Mouse (Mus musculus) limb, embryonic 14.5 days (tissue): ENCODE results near the gene Fam163b. TPM values are rescaled to one million over a fixed set of nuclear protein-coding genes. Genes with fewer than 3 reads are reported as not detected.
A peak's percentile ranks its signal among the peaks of the same experiment; 100 is the strongest.

ENCODE experiments used
- ATAC-seq: fragments of 200-750 bp; cut with Nextera tagmentation; 2 replicates; pipeline ENCODE4 v1.8.0; 2017; ENCODE audit warnings: low read depth, moderate number of reproducible peaks, moderate TSS enrichment; ENCODE audit not compliant: low FRiP score
- DNase-seq: peaks from one replicate; pipeline ENCODE4 v3.0.0-alpha.2; 2015; ENCODE audit warnings: low spot score
- H3K27ac ChIP-seq: fragments of 300-500 bp; sonication (generic); replicated peaks from 2 replicates; pipeline ENCODE4 v1.5.1; 2014; ENCODE audit warnings: low read depth, mild to moderate bottlenecking, low read length, moderate library complexity, mixed read lengths
- H3K27me3 ChIP-seq: fragments of 300-500 bp; sonication (generic); 2 replicates; pipeline ENCODE4 v1.6.1; 2014; ENCODE audit warnings: low read length, mixed read lengths; ENCODE audit not compliant: control insufficient read depth, insufficient read depth
- H3K36me3 ChIP-seq: fragments of 300-500 bp; sonication (generic); 2 replicates; pipeline ENCODE4 v1.6.1; 2014; ENCODE audit warnings: mild to moderate bottlenecking, low read length, moderate library complexity, mixed read lengths; ENCODE audit not compliant: control insufficient read depth, insufficient read depth
- H3K4me1 ChIP-seq: fragments of 300-500 bp; sonication (generic); 2 replicates; pipeline ENCODE4 v1.6.1; 2014; ENCODE audit warnings: antibody characterized with exemption, low read length, mixed read lengths; ENCODE audit not compliant: control insufficient read depth, insufficient read depth
- H3K4me2 ChIP-seq: fragments of 300-500 bp; sonication (generic); replicated peaks from 2 replicates; pipeline ENCODE4 v1.6.1; 2014; ENCODE audit warnings: low read depth, mild to moderate bottlenecking, low read length, moderate library complexity; ENCODE audit not compliant: severe bottlenecking
- H3K4me3 ChIP-seq: fragments of 300-500 bp; sonication (generic); replicated peaks from 2 replicates; pipeline ENCODE4 v1.5.1; 2014; ENCODE audit warnings: low read length
- H3K9ac ChIP-seq: fragments of 300-500 bp; sonication (generic); 2 replicates; pipeline ENCODE4 v1.6.1; 2014; ENCODE audit warnings: mild to moderate bottlenecking, low read depth, low read length, moderate library complexity; ENCODE audit not compliant: severe bottlenecking
- H3K9me3 ChIP-seq: fragments of 300-500 bp; sonication (generic); 2 replicates; pipeline ENCODE4 v1.6.1; 2016; ENCODE audit warnings: low read length; ENCODE audit not compliant: control insufficient read depth
- POLR2A ChIP-seq: fragments of 200-500 bp; IDR thresholded peaks from 2 replicates; pipeline ENCODE4 v1.8.0; 2012; ENCODE audit warnings: inconsistent platforms, mild to moderate bottlenecking, moderate library complexity, borderline replicate concordance; ENCODE audit not compliant: insufficient read depth, insufficient read length; ENCODE audit errors: extremely low read depth
- WGBS: fragments of 180-500 bp; shearing (Covaris S2); extraction: QIAGEN DNeasy Blood & Tissue Kit; methylation state at CpG from one replicate; pipeline ENCODE4 v1.1.7; 2014; 5-methylcytosine and 5-hydroxymethylcytosine counted together
- polyA plus RNA-seq, 2 experiments: library from polyadenylated mRNA; depleted of rRNA in 1 of 2; stranded (reverse) in 1 of 2; unstranded in 1 of 2; fragments of >200 nt; fragmentation: Nextera tagmentation in 1 of 2; extraction: Ambion mirVana in 1 of 2; gene quantifications; 2 replicates each; pipeline versions ENCODE4 v1.2.1 to v1.2.3; 2012 to 2014

The Fam163b gene
- polyA plus RNA-seq, 2 experiments: 0.30 to 0.68 TPM

DNA sequence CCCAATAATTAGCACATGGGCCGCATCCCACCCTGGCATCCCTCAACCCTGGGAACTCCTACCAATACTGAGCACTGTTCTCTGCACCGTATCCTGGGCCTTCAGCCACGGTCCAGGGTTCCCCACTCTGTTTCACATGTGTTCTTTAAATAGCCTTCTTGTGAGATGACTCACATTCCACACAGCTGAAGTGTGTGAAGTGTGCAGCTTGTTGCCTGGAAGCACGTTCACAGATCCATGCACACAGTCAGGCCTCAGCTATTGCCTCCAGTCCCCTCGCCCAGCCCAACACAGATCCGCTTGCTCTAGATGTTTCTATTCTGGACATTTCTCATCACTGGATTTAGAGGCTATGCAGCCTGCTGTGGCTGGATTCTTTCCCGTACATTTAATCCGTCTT is 36.8 kb upstream of the Fam163b start:
- ATAC-seq (peak; percentile 41; the same call in 1 of the 2 replicates), DNase-seq (no peak)
- no peak overlapping the region for H3K4me2 ChIP-seq
- no peak overlapping the region for H3K9ac ChIP-seq
- H3K9me3 ChIP-seq: no peaks in the 10 kb centered on the region
- TF ChIP-seq POLR2A: no peak
- H3K27me3 ChIP-seq: no peaks in the 10 kb centered on the region
- H3K4me1 ChIP-seq: peaks cover 8% of the 10 kb centered on the region; the same call in 1 of the 2 replicates
- H3K27ac ChIP-seq: no peak overlapping the region
- no peaks in the 10 kb centered on the region for H3K36me3 ChIP-seq
- H3K4me3 ChIP-seq: no peak overlapping the region
- WGBS: 67% methylated on average over 8 of the region's 8 CpGs

- Histone ChIP-seq H3K4me3 (no peak overlapping the region), H3K4me2 (no peak overlapping the region), H3K4me1 (no peaks in the 10 kb centered on the region; the same call in 1 of the 2 replicates), H3K9me3 (no peaks in the 10 kb centered on the region), H3K9ac (no peak overlapping the region), H3K27ac (no peak overlapping the region), H3K36me3 (no peaks in the 10 kb centered on the region), H3K27me3 (no peaks in the 10 kb centered on the region)
- DNase-seq: peak; percentile 54
- TF ChIP-seq POLR2A: no peak
- ATAC-seq: 0 out of 2 replicates have a peak, but pooled peaks have one; percentile 39
- 59% methylated on average over 10 of the region's 10 CpGs for WGBS
Measured at GRCm38 (mm10) chr2:27175696-27176267, 33.5 kb upstream of the Fam163b start.

GRCm38 (mm10) chr2:27174242-27174641 is 32.0 kb upstream of the Fam163b start:
- no peak overlapping the region for H3K4me2 ChIP-seq
- H3K27ac ChIP-seq: no peak overlapping the region
- no peak for TF ChIP-seq POLR2A
- no peaks in the 10 kb centered on the region for H3K9me3 ChIP-seq
- no peaks in the 10 kb centered on the region for H3K36me3 ChIP-seq
- H3K9ac ChIP-seq: no peak overlapping the region
- DNase-seq (no peak), ATAC-seq (no peak)
- H3K4me1 ChIP-seq: no peaks in the 10 kb centered on the region; the same call in 1 of the 2 replicates
- H3K4me3 ChIP-seq: no peak overlapping the region
- no peaks in the 10 kb centered on the region for H3K27me3 ChIP-seq
- 75% methylated on average over 2 of the region's 2 CpGs for WGBS

- peak overlapping the region; percentile 16; the same call in 1 of the 2 replicates for H3K9ac ChIP-seq
- TF ChIP-seq POLR2A: no peak
- no peak overlapping the region for H3K27ac ChIP-seq
- DNase-seq: no peak
- H3K4me1 ChIP-seq: peaks cover 9% of the 10 kb centered on the region
- WGBS: 18% methylated on average over 2 of the region's 2 CpGs
- no peaks in the 10 kb centered on the region for H3K9me3 ChIP-seq
- ATAC-seq: no peak
- no peaks in the 10 kb centered on the region for H3K36me3 ChIP-seq
- H3K27me3 ChIP-seq: no peaks in the 10 kb centered on the region
- H3K4me3 ChIP-seq: no peak overlapping the region
- H3K4me2 ChIP-seq: no peak overlapping the region
Measured at GRCm38 (mm10) chr2:27166999-27167398, 24.7 kb upstream of the Fam163b start.

GRCm38 (mm10) chr2:27166074-27166473 is 23.8 kb upstream of the Fam163b start:
- WGBS: 82% methylated on average over 2 of the region's 2 CpGs
- TF ChIP-seq POLR2A: no peak
- no peak overlapping the region for H3K4me2 ChIP-seq
- peaks cover 9% of the 10 kb centered on the region for H3K4me1 ChIP-seq
- no peaks in the 10 kb centered on the region for H3K36me3 ChIP-seq
- H3K9ac ChIP-seq: no peak overlapping the region
- H3K27ac ChIP-seq: no peak overlapping the region
- no peaks in the 10 kb centered on the region for H3K9me3 ChIP-seq
- no peak for ATAC-seq
- no peak overlapping the region for H3K4me3 ChIP-seq
- no peaks in the 10 kb centered on the region for H3K27me3 ChIP-seq
- DNase-seq: no peak
